Mouse (Mus musculus) lung, embryonic 14.5 days (tissue): ENCODE data around the gene Dennd2c. TPM values are rescaled to one million over a fixed set of nuclear protein-coding genes. Genes with fewer than 3 reads are reported as not detected.

Experiments used
- ATAC-seq: fragments of 200-750 bp; cut with Nextera tagmentation; 2 replicates; pipeline ENCODE4 v1.8.0; 2017; ENCODE audit warnings: mild to moderate bottlenecking, moderate TSS enrichment, moderate library complexity; ENCODE audit not compliant: insufficient read depth
- DNase-seq: peaks from one replicate; pipeline ENCODE4 v3.0.0-alpha.2; 2015
- H3K27ac ChIP-seq: fragments of 300-500 bp; sonication (generic); 2 replicates; pipeline ENCODE4 v1.5.1; 2014; ENCODE audit warnings: low read depth, mild to moderate bottlenecking, moderate library complexity
- H3K27me3 ChIP-seq: fragments of 300-500 bp; sonication (generic); 2 replicates; pipeline ENCODE4 v1.6.1; 2014; ENCODE audit warnings: low read length, control low read depth; ENCODE audit not compliant: insufficient read depth
- H3K36me3 ChIP-seq: fragments of 300-500 bp; sonication (generic); 2 replicates; pipeline ENCODE4 v1.6.1; 2014; ENCODE audit warnings: control low read depth; ENCODE audit not compliant: insufficient read depth
- H3K4me1 ChIP-seq: fragments of 300-500 bp; sonication (generic); 2 replicates; pipeline ENCODE4 v1.6.1; 2014; ENCODE audit warnings: antibody characterized with exemption, control low read depth; ENCODE audit not compliant: insufficient read depth
- H3K4me2 ChIP-seq: fragments of 300-500 bp; sonication (generic); 2 replicates; pipeline ENCODE4 v1.6.1; 2014; ENCODE audit warnings: mild to moderate bottlenecking
- H3K4me3 ChIP-seq: fragments of 300-500 bp; sonication (generic); 2 replicates; pipeline ENCODE4 v1.5.1; 2014; ENCODE audit warnings: low read depth, low read length
- H3K9ac ChIP-seq: fragments of 300-500 bp; sonication (generic); 2 replicates; pipeline ENCODE4 v1.6.1; 2014
- H3K9me3 ChIP-seq: fragments of 300-500 bp; sonication (generic); 2 replicates; pipeline ENCODE4 v1.6.1; 2016; ENCODE audit warnings: low read depth, low read length, control low read depth
- CTCF ChIP-seq: IDR thresholded peaks from 2 replicates; pipeline ENCODE4 v1.5.1; 2016; ENCODE audit warnings: antibody characterized with exemption, low read depth
- WGBS: fragments of 180-500 bp; shearing (Covaris S2); extraction: QIAGEN DNeasy Blood & Tissue Kit; methylation state at CpG from one replicate; pipeline ENCODE4 v1.1.7; 2014; 5-methylcytosine and 5-hydroxymethylcytosine counted together
- polyA plus RNA-seq: library from polyadenylated mRNA; unstranded; fragments of >200 nt; fragmentation: Nextera tagmentation; extraction: Ambion mirVana; gene quantifications from 2 replicates; pipeline ENCODE4 v1.2.1, GENCODE M21; 2014

Dennd2c gene
- polyA plus RNA-seq, 1 experiment from 2014 or later, result 5.2 TPM

DNA sequence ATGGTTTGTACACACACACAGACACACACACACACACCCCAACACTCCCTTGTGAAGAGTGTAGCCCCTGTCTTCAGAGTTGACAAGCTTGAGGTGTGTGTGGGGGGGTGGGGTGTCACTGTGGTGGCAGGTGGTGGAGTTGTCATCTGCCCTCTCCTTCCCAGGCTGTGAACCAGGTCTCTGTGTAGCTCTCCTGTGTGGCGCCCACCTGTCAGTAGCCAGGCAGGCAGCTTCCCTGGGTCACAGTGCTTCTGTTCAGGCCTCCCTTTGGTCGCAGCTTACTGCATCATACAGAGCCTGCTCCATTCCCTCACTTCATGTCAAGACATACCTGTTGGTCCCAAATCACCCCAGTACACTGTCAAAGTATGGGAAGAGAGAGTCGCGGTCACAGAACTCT lies 43.4 kb downstream of the Dennd2c start:
- Histone ChIP-seq H3K4me2 (no peak overlapping the region), H3K4me3 (no peak overlapping the region), H3K9me3 (no peaks in the 10 kb centered on the region), H3K4me1 (no peaks in the 10 kb centered on the region), H3K36me3 (0 out of 2 replicates have a peak, but pooled peaks cover 4% of the 10 kb centered on the region), H3K9ac (no peak overlapping the region), H3K27me3 (no peaks in the 10 kb centered on the region), H3K27ac (no peak overlapping the region)
- TF ChIP-seq CTCF, result no peak
- DNase-seq (no peak), ATAC-seq (no peak)
- 80% methylated on average over 4 of the region's 4 CpGs for WGBS

DNA sequence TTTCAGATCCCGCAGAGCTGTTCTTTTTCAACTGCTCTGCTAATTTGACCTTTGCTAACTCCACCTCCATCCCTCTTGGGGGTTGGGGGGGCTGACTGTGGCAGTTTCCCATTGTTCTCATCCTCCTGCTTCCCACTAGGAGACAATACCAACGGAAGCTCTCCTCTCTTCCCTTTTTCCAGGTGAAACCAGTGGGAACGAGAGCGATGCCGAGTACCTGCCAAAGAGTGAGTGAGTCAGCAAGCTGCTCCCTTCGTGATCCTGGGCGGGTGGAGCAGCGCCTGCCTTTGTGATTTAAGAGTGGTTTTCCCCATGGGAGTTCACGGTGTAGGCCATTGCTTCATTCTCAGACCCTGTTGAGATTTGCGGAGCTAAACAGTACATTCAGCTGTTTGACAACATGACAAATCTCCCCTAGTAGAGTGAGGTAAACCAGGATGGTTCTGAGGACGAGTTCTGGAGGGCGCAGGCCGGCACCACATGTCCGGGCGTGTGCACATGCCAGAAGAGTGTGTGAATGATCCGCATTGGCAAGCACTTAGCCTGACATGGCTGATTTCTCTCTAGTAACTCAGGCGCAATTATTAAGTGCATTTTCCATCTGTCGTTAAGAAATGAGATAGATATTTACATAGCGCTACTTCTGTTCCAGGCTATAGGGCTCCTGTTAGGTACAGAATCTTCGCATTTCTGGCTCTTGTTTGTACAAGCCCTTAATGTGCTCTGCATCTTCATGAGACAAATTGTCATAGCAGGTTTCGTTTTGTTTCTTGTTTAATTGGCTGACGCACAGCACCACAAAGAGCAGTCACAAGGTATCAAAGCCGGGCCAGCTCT lies 44.1 kb downstream of the Dennd2c start:
- 63% methylated on average over 23 of the region's 23 CpGs for WGBS
- no peak for TF ChIP-seq CTCF
- DNase-seq (no peak), ATAC-seq (no peak)
- Histone ChIP-seq H3K36me3 (0 out of 2 replicates have a peak, but pooled peaks cover 4% of the 10 kb centered on the region), H3K4me1 (no peaks in the 10 kb centered on the region), H3K9ac (no peak overlapping the region), H3K4me3 (no peak overlapping the region), H3K4me2 (no peak overlapping the region), H3K27ac (no peak overlapping the region), H3K27me3 (no peaks in the 10 kb centered on the region), H3K9me3 (no peaks in the 10 kb centered on the region)

DNA sequence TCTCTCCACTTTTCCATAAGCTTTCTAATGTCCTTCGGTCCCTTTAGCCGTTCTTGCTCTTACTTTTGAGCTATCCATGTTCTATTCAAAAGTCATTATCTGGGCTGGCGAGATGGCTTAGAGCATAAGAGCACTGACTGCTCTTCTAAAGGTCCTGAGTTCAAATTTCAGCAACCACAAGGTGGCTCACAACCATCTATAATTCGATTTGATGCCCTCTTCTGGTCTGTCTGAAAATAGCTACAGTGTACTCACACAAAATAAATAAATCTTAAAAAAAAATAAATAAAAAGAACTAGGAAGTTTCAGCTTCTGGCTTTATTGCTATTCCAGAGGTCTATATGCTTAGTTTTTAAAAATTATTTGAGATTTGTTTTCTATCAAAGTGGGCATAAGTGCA lies 45.4 kb downstream of the Dennd2c start:
- WGBS, result 80% methylated on average over 4 of the region's 4 CpGs
- no peak overlapping the region for H3K4me2 ChIP-seq
- DNase-seq (no peak), ATAC-seq (no peak)
- H3K4me1 ChIP-seq, result no peaks in the 10 kb centered on the region
- no peaks in the 10 kb centered on the region for H3K9me3 ChIP-seq
- H3K36me3 ChIP-seq, result 0 out of 2 replicates have a peak, but pooled peaks cover 4% of the 10 kb centered on the region
- no peak overlapping the region for H3K27ac ChIP-seq
- TF ChIP-seq CTCF, result no peak
- H3K9ac ChIP-seq, result no peak overlapping the region
- no peaks in the 10 kb centered on the region for H3K27me3 ChIP-seq
- no peak overlapping the region for H3K4me3 ChIP-seq

DNA sequence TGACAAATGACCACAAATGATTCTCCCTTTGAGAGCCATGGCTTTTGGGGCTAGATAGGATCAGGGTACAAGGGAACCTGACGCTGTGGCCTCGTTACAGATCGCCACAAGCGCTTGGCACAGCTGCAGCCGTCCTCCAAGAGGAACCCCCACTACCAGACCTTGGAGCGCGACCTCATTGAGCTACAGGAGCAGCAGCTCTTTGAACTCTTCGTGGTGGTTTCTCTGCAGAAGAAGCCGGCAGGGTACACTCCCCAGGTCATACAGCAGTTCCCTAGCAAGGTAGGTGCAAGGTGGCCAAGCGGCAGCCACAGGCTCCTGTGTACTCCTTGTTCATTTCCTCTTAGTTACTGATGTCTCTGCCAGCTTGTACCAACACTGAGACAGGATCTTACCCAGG lies 46.5 kb downstream of the Dennd2c start:
- DNase-seq, result no peak
- H3K9ac ChIP-seq, result no peak overlapping the region
- WGBS, result 87% methylated on average over 10 of the region's 10 CpGs
- 0 out of 2 replicates have a peak, but pooled peaks cover 11% of the 10 kb centered on the region for H3K36me3 ChIP-seq
- H3K9me3 ChIP-seq, result no peaks in the 10 kb centered on the region
- no peak overlapping the region for H3K4me2 ChIP-seq
- H3K4me3 ChIP-seq, result no peak overlapping the region
- H3K4me1 ChIP-seq, result no peaks in the 10 kb centered on the region
- no peak for TF ChIP-seq CTCF
- H3K27me3 ChIP-seq, result no peaks in the 10 kb centered on the region
- no peak for ATAC-seq
- no peak overlapping the region for H3K27ac ChIP-seq

DNA sequence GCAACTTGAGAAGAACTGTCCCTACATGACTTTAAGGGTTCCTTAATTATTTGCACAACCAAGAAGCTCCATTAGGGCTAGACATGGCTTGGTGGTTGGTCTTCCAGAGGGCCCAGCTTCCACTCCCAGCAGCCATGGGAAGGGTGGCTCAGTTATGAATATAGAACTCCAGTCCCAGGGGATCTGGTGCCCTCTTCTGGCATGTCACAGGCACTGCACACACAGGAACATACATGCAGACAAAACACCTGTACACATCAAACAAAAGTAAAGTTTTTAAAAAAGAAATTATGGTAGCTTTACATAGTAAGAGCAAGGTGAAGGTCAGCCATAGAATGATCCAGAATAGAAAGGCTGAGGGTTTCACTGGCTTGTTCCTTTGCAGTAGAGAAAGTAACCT lies 51.4 kb downstream of the Dennd2c start:
- peak; percentile 58 for TF ChIP-seq CTCF
- ATAC-seq (no peak), DNase-seq (peak; percentile 11)
- no peaks in the 10 kb centered on the region for H3K4me1 ChIP-seq
- H3K9me3 ChIP-seq, result no peaks in the 10 kb centered on the region
- H3K9ac ChIP-seq, result no peak overlapping the region
- no peak overlapping the region for H3K4me2 ChIP-seq
- H3K27ac ChIP-seq, result no peak overlapping the region
- H3K27me3 ChIP-seq, result no peaks in the 10 kb centered on the region
- H3K36me3 ChIP-seq, result peaks cover 22% of the 10 kb centered on the region; the same call in 1 of the 2 replicates
- no peak overlapping the region for H3K4me3 ChIP-seq

DNA sequence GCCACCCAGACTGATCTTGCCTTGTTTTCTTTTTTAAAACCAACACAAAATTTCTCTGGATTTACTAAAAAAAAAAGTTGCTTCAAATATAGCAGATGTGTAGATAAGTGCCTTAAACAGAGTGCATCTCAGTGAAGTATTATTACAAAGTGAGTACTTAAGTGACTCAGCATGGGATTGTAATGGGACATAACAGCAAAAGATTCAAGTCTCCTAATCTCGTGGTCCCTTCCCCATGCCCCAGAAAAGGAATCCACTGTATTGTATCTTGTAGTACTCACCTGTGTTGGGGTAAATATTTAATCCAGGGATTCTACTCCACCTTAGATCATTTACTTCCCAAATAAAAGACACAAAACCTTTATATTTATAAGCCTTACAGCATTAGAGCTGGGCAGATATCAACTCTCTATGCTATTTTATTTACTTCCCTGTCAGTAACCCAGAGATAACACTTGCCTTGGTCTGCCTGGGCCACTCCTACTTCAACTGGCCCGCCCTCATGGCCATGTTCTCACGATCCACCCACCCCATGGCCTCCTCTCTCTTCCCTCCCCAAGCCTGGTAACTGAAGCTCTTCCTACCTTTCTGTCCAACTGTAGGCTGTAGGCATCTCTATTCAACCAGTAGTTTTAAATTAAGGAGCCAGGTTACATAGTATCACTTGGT lies 57.0 kb downstream of the Dennd2c start:
- peaks cover 13% of the 10 kb centered on the region; the same call in 1 of the 2 replicates for H3K36me3 ChIP-seq
- H3K4me3 ChIP-seq, result no peak overlapping the region
- H3K4me1 ChIP-seq, result no peaks in the 10 kb centered on the region
- ATAC-seq (no peak), DNase-seq (no peak)
- H3K9me3 ChIP-seq, result no peaks in the 10 kb centered on the region
- H3K9ac ChIP-seq, result no peak overlapping the region
- 27% methylated on average over 3 of the region's 3 CpGs for WGBS
- TF ChIP-seq CTCF, result no peak
- H3K4me2 ChIP-seq, result no peak overlapping the region
- no peaks in the 10 kb centered on the region for H3K27me3 ChIP-seq
- H3K27ac ChIP-seq, result no peak overlapping the region

DNA sequence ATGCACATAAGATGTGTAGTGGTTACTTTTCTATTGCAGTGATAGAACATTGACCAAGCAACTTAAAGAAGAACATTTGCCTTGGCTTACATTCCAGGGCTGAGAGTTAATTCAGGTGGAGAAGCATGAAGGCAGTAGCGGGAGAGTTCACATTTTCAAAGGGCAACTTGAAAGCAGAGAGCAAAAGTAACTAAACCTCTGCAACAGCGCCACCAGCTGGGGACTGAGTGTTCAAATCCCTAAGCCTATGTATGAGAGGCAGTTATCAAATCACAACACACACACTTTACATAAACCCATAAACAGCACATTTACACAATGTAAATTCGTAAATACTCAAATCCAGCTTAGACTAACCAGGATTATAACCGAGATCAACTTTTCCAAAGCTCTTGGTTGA lies 67.4 kb downstream of the Dennd2c start:
- WGBS, result 21% methylated on average over 4 of the region's 4 CpGs
- Histone ChIP-seq H3K27me3 (no peaks in the 10 kb centered on the region), H3K4me2 (no peak overlapping the region), H3K4me1 (peaks cover 8% of the 10 kb centered on the region), H3K4me3 (no peak overlapping the region), H3K36me3 (peaks cover 17% of the 10 kb centered on the region), H3K9me3 (no peaks in the 10 kb centered on the region), H3K27ac (no peak overlapping the region), H3K9ac (no peak overlapping the region)
- ATAC-seq (no peak), DNase-seq (peak; percentile 92)
- peak; percentile 74 for TF ChIP-seq CTCF
